Mouse (Mus musculus) liver, embryonic 14.5 days (tissue): ENCODE data around the gene Rhox3a2. TPM values are rescaled to one million over a fixed set of nuclear protein-coding genes. Genes with fewer than 3 reads are reported as not detected.
"Not testable (repeated sequence)": the region's sequence is repeated elsewhere in the genome, so short reads cannot be mapped to it uniquely, and the experiment has no call there.

Source experiments
- ATAC-seq: fragments of 200-750 bp; cut with Nextera tagmentation; 2 replicates; pipeline ENCODE4 v1.8.0; 2017; ENCODE audit warnings: moderate number of reproducible peaks, mild to moderate bottlenecking, moderate library complexity; ENCODE audit not compliant: insufficient read depth
- DNase-seq, 3 experiments: peaks; one replicate each; pipeline ENCODE4 v3.0.0-alpha.2; 2012 to 2013; ENCODE audit warnings: low read depth in 3 of 3, low spot score in 3 of 3
- H3K27ac ChIP-seq: fragments of 300-500 bp; sonication (generic); 2 replicates; pipeline ENCODE4 v1.5.1; 2014; ENCODE audit warnings: moderate library complexity, mild to moderate bottlenecking, control low read depth, inconsistent platforms
- H3K27me3 ChIP-seq: fragments of 300-500 bp; sonication (generic); 2 replicates; pipeline ENCODE4 v1.6.1; 2014; ENCODE audit warnings: mild to moderate bottlenecking, low read length, moderate library complexity; ENCODE audit not compliant: control insufficient read depth, insufficient read depth
- H3K36me3 ChIP-seq: fragments of 300-500 bp; sonication (generic); replicated peaks from 2 replicates; pipeline ENCODE4 v1.6.1; 2014; ENCODE audit warnings: low read depth; ENCODE audit not compliant: control insufficient read depth, insufficient read depth
- H3K4me1 ChIP-seq, 2 experiments: fragments of 200-500 bp in 1 of 2; fragments of 300-500 bp in 1 of 2; sonication (generic) in 1 of 2; replicated peaks; 2 replicates each; pipeline ENCODE4 v1.6.1; 2012 to 2014; ENCODE audit warnings: antibody characterized with exemption in 1 of 2, inconsistent platforms in 1 of 2, low read length in 1 of 2; ENCODE audit not compliant: control insufficient read depth in 2 of 2, insufficient read depth in 2 of 2
- H3K4me2 ChIP-seq: fragments of 300-500 bp; sonication (generic); 2 replicates; pipeline ENCODE4 v1.6.1; 2014; ENCODE audit warnings: low read depth, mild to moderate bottlenecking, control low read depth, moderate library complexity
- H3K4me3 ChIP-seq, 2 experiments: fragments of 200-500 bp in 1 of 2; fragments of 300-500 bp in 1 of 2; sonication (generic) in 1 of 2; 2 replicates each; pipeline ENCODE4 v1.5.1; 2012 to 2014; ENCODE audit warnings: low read depth in 2 of 2, low read length in 2 of 2, mild to moderate bottlenecking in 2 of 2, control low read depth in 1 of 2, inconsistent platforms in 1 of 2, moderate library complexity in 1 of 2; ENCODE audit not compliant: insufficient read depth in 1 of 2
- H3K9ac ChIP-seq: fragments of 300-500 bp; sonication (generic); replicated peaks from 2 replicates; pipeline ENCODE4 v1.6.1; 2014; ENCODE audit warnings: mild to moderate bottlenecking, control low read depth, moderate library complexity
- H3K9me3 ChIP-seq: fragments of 300-500 bp; sonication (generic); 2 replicates; pipeline ENCODE4 v1.6.1; 2016; ENCODE audit warnings: low read length, mixed read lengths; ENCODE audit not compliant: control insufficient read depth
- WGBS: fragments of 180-500 bp; shearing (Covaris S2); extraction: QIAGEN DNeasy Blood & Tissue Kit; methylation state at CpG from one replicate; pipeline ENCODE4 v1.1.7; 2014; ENCODE audit not compliant: insufficient replicate concordance; 5-methylcytosine and 5-hydroxymethylcytosine counted together
- polyA plus RNA-seq, 2 experiments: library from polyadenylated mRNA; depleted of rRNA in 1 of 2; stranded (reverse) in 1 of 2; unstranded in 1 of 2; fragments of >200 nt; fragmentation: Nextera tagmentation in 1 of 2; extraction: Ambion mirVana in 1 of 2; gene quantifications; 2 replicates each; pipeline versions ENCODE4 v1.2.1 to v1.2.3; 2012 to 2014

Gene Rhox3a2
- polyA plus RNA-seq (2012; rRNA removed) (not detected in 2 replicates), polyA plus RNA-seq (2014; fragmentation: Nextera tagmentation; extraction: Ambion mirVana) (not detected in 2 replicates)

DNA sequence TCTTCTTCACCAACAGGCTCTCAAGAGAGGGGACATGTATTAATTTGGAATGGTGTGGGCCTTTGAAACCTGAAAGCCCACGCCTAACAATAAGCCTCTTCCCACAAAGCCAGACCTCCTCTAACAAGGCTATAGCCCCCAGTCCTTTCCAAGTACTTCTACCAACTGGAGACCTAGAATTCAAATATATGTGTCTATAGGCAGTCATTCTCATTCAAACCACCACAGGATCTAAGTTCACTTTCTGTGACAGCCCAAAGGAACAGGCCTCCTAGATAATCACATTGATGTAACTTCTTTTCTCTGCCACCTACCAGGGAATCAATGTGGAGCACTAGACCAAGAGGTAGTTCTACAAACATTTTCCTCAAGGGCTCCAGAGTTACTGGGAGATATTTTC, at the start of gene Rhox3a2:
TSS of gene Rhox3a2 (plus strand) at position 301 of the 400 bp plus-strand sequence.
- not testable (repeated sequence) for DNase-seq

GRCm38 (mm10) chrX:37390548-37390947, 10.7 kb downstream of the Rhox3a2 start, which contains the start of gene Rhox4a2:
Rhox4a2 (plus strand) TSS chrX:37390848.
- ATAC-seq, DNase-seq, H3K36me3 ChIP-seq, H3K27me3 ChIP-seq, H3K4me1 ChIP-seq, H3K4me3 ChIP-seq, H3K27ac ChIP-seq, H3K9me3 ChIP-seq, H3K9ac ChIP-seq, H3K4me2 ChIP-seq: not testable (repeated sequence)
- 78% methylated on average over 8 of the region's 16 CpGs for WGBS

More for the DNA sequence above, at the start of gene Rhox3a2:
- not testable (repeated sequence) for H3K36me3 ChIP-seq, H3K4me2 ChIP-seq, H3K27ac ChIP-seq, ATAC-seq, H3K4me1 ChIP-seq, H3K9ac ChIP-seq, H3K27me3 ChIP-seq, H3K9me3 ChIP-seq, H3K4me3 ChIP-seq
- no CpG with 5 or more reads among the region's 1 CpGs for WGBS

DNA sequence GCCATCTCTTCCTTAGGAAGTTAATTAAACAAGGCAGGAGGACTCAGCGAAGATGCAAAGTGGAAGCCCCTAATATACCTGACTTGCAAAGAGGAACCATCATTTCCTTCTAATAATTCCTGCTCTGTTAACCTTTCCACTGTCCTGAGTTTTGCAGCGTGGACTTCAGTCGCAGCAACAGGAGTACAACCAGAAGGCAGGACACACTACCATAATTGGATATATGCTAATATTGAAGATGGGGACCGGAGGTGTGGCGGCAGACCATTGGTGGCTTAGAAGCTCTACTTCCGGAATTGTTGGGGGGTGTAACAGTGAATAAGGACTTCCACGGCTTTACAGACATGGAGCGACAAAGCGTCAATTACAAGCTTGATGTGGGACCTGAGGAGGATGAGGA, 31.9 kb downstream of the Rhox3a2 start, which contains the start of gene Rhox2b:
TSS of gene Rhox2b (plus strand) at position 301 of the 400 bp plus-strand sequence.
- DNase-seq, H3K4me1 ChIP-seq, H3K4me2 ChIP-seq, H3K27ac ChIP-seq, H3K9ac ChIP-seq, H3K4me3 ChIP-seq, H3K36me3 ChIP-seq, H3K27me3 ChIP-seq, ATAC-seq, H3K9me3 ChIP-seq: not testable (repeated sequence)
- WGBS, result no CpG with 5 or more reads among the region's 9 CpGs

DNA sequence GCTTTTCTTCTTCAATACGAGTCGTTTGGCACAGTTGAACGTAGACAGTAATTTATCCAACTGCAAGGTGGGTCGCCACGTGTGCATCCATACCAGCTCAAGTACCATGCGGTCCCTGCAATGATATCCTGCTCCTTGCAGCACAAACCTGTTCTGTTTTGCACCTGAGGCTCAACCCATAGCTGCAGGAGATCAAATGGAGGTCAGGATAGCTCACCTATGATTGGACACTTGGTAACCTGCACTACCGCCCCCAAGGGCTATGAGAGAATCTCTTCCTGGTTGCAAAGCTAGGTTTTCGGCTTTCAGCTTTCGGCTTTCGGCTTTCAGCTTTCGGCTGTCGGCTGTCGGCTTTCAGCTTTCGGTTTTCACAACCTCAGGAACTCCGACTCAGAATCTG, 52.4 kb downstream of the Rhox3a2 start, which contains the start of gene Rhox4b:
TSS of gene Rhox4b (plus strand) at position 301 of the 400 bp plus-strand sequence.
- not testable (repeated sequence) for ATAC-seq

More for the DNA sequence above, 52.4 kb downstream of the Rhox3a2 start, which contains the start of gene Rhox4b:
- H3K4me1 ChIP-seq, H3K27ac ChIP-seq, H3K4me2 ChIP-seq, H3K36me3 ChIP-seq, H3K9ac ChIP-seq, DNase-seq, H3K4me3 ChIP-seq, H3K27me3 ChIP-seq, H3K9me3 ChIP-seq: not testable (repeated sequence)
- WGBS, result 73% methylated on average over 14 of the region's 15 CpGs

Other genes with a start within 250 kb of the Rhox3a2 start
- not detected in 2 replicates for gene Akap14, start 211.2 kb upstream of the Rhox3a2 start, polyA plus RNA-seq (2012; rRNA removed)
- 0.13 TPM in 1 of 2 replicates, not detected in the other for gene Akap14, start 211.2 kb upstream of the Rhox3a2 start, polyA plus RNA-seq (2014; fragmentation: Nextera tagmentation; extraction: Ambion mirVana)
- 111 and 169 TPM in 2 replicates for gene Ndufa1, start 188.9 kb upstream of the Rhox3a2 start, polyA plus RNA-seq (2012; rRNA removed)
- 253 and 273 TPM in 2 replicates for gene Ndufa1, start 188.9 kb upstream of the Rhox3a2 start, polyA plus RNA-seq (2014; fragmentation: Nextera tagmentation; extraction: Ambion mirVana)
- 1.1 and 1.7 TPM in 2 replicates for gene Rnf113a1, start 188.8 kb upstream of the Rhox3a2 start, polyA plus RNA-seq (2012; rRNA removed)
- 2.3 and 3.2 TPM in 2 replicates for gene Rnf113a1, start 188.8 kb upstream of the Rhox3a2 start, polyA plus RNA-seq (2014; fragmentation: Nextera tagmentation; extraction: Ambion mirVana)
- gene Gm9, start 169.0 kb upstream of the Rhox3a2 start, polyA plus RNA-seq (2012; rRNA removed), result not detected in 2 replicates
- gene Gm9, start 169.0 kb upstream of the Rhox3a2 start, polyA plus RNA-seq (2014; fragmentation: Nextera tagmentation; extraction: Ambion mirVana), result not detected in 2 replicates
- gene Rhox1, start 157.8 kb upstream of the Rhox3a2 start, polyA plus RNA-seq (2012; rRNA removed), result not detected in 2 replicates
- gene Rhox1, start 157.8 kb upstream of the Rhox3a2 start, polyA plus RNA-seq (2014; fragmentation: Nextera tagmentation; extraction: Ambion mirVana), result not detected in 2 replicates
- not detected in 2 replicates for gene Rhox2a, start 135.1 kb upstream of the Rhox3a2 start, polyA plus RNA-seq (2012; rRNA removed)
- gene Rhox2a, start 135.1 kb upstream of the Rhox3a2 start, polyA plus RNA-seq (2014; fragmentation: Nextera tagmentation; extraction: Ambion mirVana), result not detected in 2 replicates
- not detected in 2 replicates for gene Rhox3a, start 130.1 kb upstream of the Rhox3a2 start, polyA plus RNA-seq (2012; rRNA removed)
- not detected in 2 replicates for gene Rhox3a, start 130.1 kb upstream of the Rhox3a2 start, polyA plus RNA-seq (2014; fragmentation: Nextera tagmentation; extraction: Ambion mirVana)
- not detected in 2 replicates for gene Rhox4a, start 114.7 kb upstream of the Rhox3a2 start, polyA plus RNA-seq (2012; rRNA removed)
- not detected in 2 replicates for gene Rhox4a, start 114.7 kb upstream of the Rhox3a2 start, polyA plus RNA-seq (2014; fragmentation: Nextera tagmentation; extraction: Ambion mirVana)
- gene Rhox4a2, start 10.8 kb downstream of the Rhox3a2 start, polyA plus RNA-seq (2012; rRNA removed), result not detected in 2 replicates
- gene Rhox4a2, start 10.8 kb downstream of the Rhox3a2 start, polyA plus RNA-seq (2014; fragmentation: Nextera tagmentation; extraction: Ambion mirVana), result not detected in 2 replicates
- not detected in 2 replicates for gene Rhox2b, start 32.0 kb downstream of the Rhox3a2 start, polyA plus RNA-seq (2012; rRNA removed)
- not detected in 2 replicates for gene Rhox2b, start 32.0 kb downstream of the Rhox3a2 start, polyA plus RNA-seq (2014; fragmentation: Nextera tagmentation; extraction: Ambion mirVana)
- gene Rhox4b, start 52.5 kb downstream of the Rhox3a2 start, polyA plus RNA-seq (2012; rRNA removed), result not detected in 2 replicates
- not detected in 2 replicates for gene Rhox4b, start 52.5 kb downstream of the Rhox3a2 start, polyA plus RNA-seq (2014; fragmentation: Nextera tagmentation; extraction: Ambion mirVana)
- not detected in 2 replicates for gene Rhox2c, start 73.7 kb downstream of the Rhox3a2 start, polyA plus RNA-seq (2012; rRNA removed)
- not detected in 2 replicates for gene Rhox2c, start 73.7 kb downstream of the Rhox3a2 start, polyA plus RNA-seq (2014; fragmentation: Nextera tagmentation; extraction: Ambion mirVana)
- gene Rhox3c, start 78.6 kb downstream of the Rhox3a2 start, polyA plus RNA-seq (2012; rRNA removed), result not detected in 2 replicates
- not detected in 2 replicates for gene Rhox3c, start 78.6 kb downstream of the Rhox3a2 start, polyA plus RNA-seq (2014; fragmentation: Nextera tagmentation; extraction: Ambion mirVana)
- gene Rhox4c, start 100.3 kb downstream of the Rhox3a2 start, polyA plus RNA-seq (2012; rRNA removed), result not detected in 2 replicates
- not detected in 2 replicates for gene Rhox4c, start 100.3 kb downstream of the Rhox3a2 start, polyA plus RNA-seq (2014; fragmentation: Nextera tagmentation; extraction: Ambion mirVana)
- gene Rhox2d, start 113.4 kb downstream of the Rhox3a2 start, polyA plus RNA-seq (2012; rRNA removed), result not detected in 2 replicates
- gene Rhox2d, start 113.4 kb downstream of the Rhox3a2 start, polyA plus RNA-seq (2014; fragmentation: Nextera tagmentation; extraction: Ambion mirVana), result not detected in 2 replicates
- gene Rhox4d, start 134.3 kb downstream of the Rhox3a2 start, polyA plus RNA-seq (2012; rRNA removed), result not detected in 2 replicates
- gene Rhox4d, start 134.3 kb downstream of the Rhox3a2 start, polyA plus RNA-seq (2014; fragmentation: Nextera tagmentation; extraction: Ambion mirVana), result not detected in 2 replicates
- gene Rhox2e, start 150.4 kb downstream of the Rhox3a2 start, polyA plus RNA-seq (2012; rRNA removed), result not detected in 2 replicates
- gene Rhox2e, start 150.4 kb downstream of the Rhox3a2 start, polyA plus RNA-seq (2014; fragmentation: Nextera tagmentation; extraction: Ambion mirVana), result not detected in 2 replicates
- not detected in 2 replicates for gene Rhox3e, start 162.0 kb downstream of the Rhox3a2 start, polyA plus RNA-seq (2012; rRNA removed)
- not detected in 2 replicates for gene Rhox3e, start 162.0 kb downstream of the Rhox3a2 start, polyA plus RNA-seq (2014; fragmentation: Nextera tagmentation; extraction: Ambion mirVana)
- not detected in 2 replicates for gene Rhox4e, start 177.4 kb downstream of the Rhox3a2 start, polyA plus RNA-seq (2012; rRNA removed)
- not detected in 2 replicates for gene Rhox4e, start 177.4 kb downstream of the Rhox3a2 start, polyA plus RNA-seq (2014; fragmentation: Nextera tagmentation; extraction: Ambion mirVana)
- not detected in 2 replicates for gene Rhox2f, start 191.4 kb downstream of the Rhox3a2 start, polyA plus RNA-seq (2012; rRNA removed)
- not detected in 2 replicates for gene Rhox2f, start 191.4 kb downstream of the Rhox3a2 start, polyA plus RNA-seq (2014; fragmentation: Nextera tagmentation; extraction: Ambion mirVana)
- not detected in 2 replicates for gene Rhox3f, start 201.0 kb downstream of the Rhox3a2 start, polyA plus RNA-seq (2012; rRNA removed)
- gene Rhox3f, start 201.0 kb downstream of the Rhox3a2 start, polyA plus RNA-seq (2014; fragmentation: Nextera tagmentation; extraction: Ambion mirVana), result not detected in 2 replicates
- gene Rhox4f, start 227.7 kb downstream of the Rhox3a2 start, polyA plus RNA-seq (2012; rRNA removed), result not detected in 2 replicates
- gene Rhox4f, start 227.7 kb downstream of the Rhox3a2 start, polyA plus RNA-seq (2014; fragmentation: Nextera tagmentation; extraction: Ambion mirVana), result not detected in 2 replicates
- gene Rhox3g, start 248.6 kb downstream of the Rhox3a2 start, polyA plus RNA-seq (2012; rRNA removed), result not detected in 2 replicates
- gene Rhox3g, start 248.6 kb downstream of the Rhox3a2 start, polyA plus RNA-seq (2014; fragmentation: Nextera tagmentation; extraction: Ambion mirVana), result not detected in 2 replicates